Mouse (Mus musculus): Measurements from ENCODE around the gene Gmnn. TPM values are rescaled to one million over a fixed set of nuclear protein-coding genes. Genes with fewer than 3 reads are reported as not detected.

The Gmnn gene
- polyA plus RNA-seq, 1 experiment from 2014 or later: 218 TPM

GRCm38 (mm10) chr13:24709656-24710396 is 51.9 kb downstream of the Gmnn start:
- H3K27me3 ChIP-seq (replicated peaks; ENCODE audit: control insufficient read depth, insufficient read depth, low read length): no peaks in the 10 kb centered on the region
- ATAC-seq (replicated peaks; ENCODE audit: low FRiP score): no peak
- no peaks in the 10 kb centered on the region for H3K4me1 ChIP-seq (replicated peaks; ENCODE audit: control insufficient read depth, insufficient read depth, low read length)
- H3K4me3 ChIP-seq (ENCODE audit: low read depth, low read length): no peak overlapping the region
- no peaks in the 10 kb centered on the region for H3K9me3 ChIP-seq (ENCODE audit: control insufficient read depth, low read length)
- no peak overlapping the region for H3K9ac ChIP-seq (ENCODE audit: low read depth, low read length)
- DNase-seq (ENCODE audit: low spot score): no peak
- H3K27ac ChIP-seq (ENCODE audit: low read depth, low read length): no peak overlapping the region
- H3K36me3 ChIP-seq (ENCODE audit: control insufficient read depth, insufficient read depth, low read length): no peaks in the 10 kb centered on the region
- H3K4me2 ChIP-seq: no peak overlapping the region
- 85% methylated on average over 12 of the region's 12 CpGs for WGBS

- ATAC-seq (replicated peaks; ENCODE audit: low FRiP score) (no peak), DNase-seq (ENCODE audit: low spot score) (no peak)
- Histone ChIP-seq H3K4me1 (replicated peaks; ENCODE audit: control insufficient read depth, insufficient read depth, low read length) (no peaks in the 10 kb centered on the region), H3K4me2 (no peak overlapping the region), H3K4me3 (ENCODE audit: low read depth, low read length) (no peak overlapping the region), H3K27me3 (replicated peaks; ENCODE audit: control insufficient read depth, insufficient read depth, low read length) (no peaks in the 10 kb centered on the region), H3K9me3 (ENCODE audit: control insufficient read depth, low read length) (no peaks in the 10 kb centered on the region), H3K36me3 (ENCODE audit: control insufficient read depth, insufficient read depth, low read length) (no peaks in the 10 kb centered on the region), H3K9ac (ENCODE audit: low read depth, low read length) (no peak overlapping the region), H3K27ac (ENCODE audit: low read depth, low read length) (no peak overlapping the region)
- WGBS: 76% methylated on average over 5 of the region's 5 CpGs
Observed at GRCm38 (mm10) chr13:24702128-24702527, 59.6 kb downstream of the Gmnn start.

Other genes starting within 250 kb of the Gmnn start
- gene Ripor2, start 179.7 kb downstream of the Gmnn start, polyA plus RNA-seq (2014; fragmentation: Nextera tagmentation; extraction: Ambion mirVana): 9.4 and 11.4 TPM in 2 replicates
- not detected in 2 replicates for gene Armh2, start 20.7 kb downstream of the Gmnn start, polyA plus RNA-seq (2014; fragmentation: Nextera tagmentation; extraction: Ambion mirVana)
- gene BC005537, start 39.7 kb upstream of the Gmnn start, polyA plus RNA-seq (2014; fragmentation: Nextera tagmentation; extraction: Ambion mirVana): 18.3 and 18.8 TPM in 2 replicates
- 88.1 and 95.1 TPM in 2 replicates for gene Acot13, start 69.6 kb upstream of the Gmnn start, polyA plus RNA-seq (2014; fragmentation: Nextera tagmentation; extraction: Ambion mirVana)
- gene Tdp2, start 69.8 kb upstream of the Gmnn start, polyA plus RNA-seq (2014; fragmentation: Nextera tagmentation; extraction: Ambion mirVana): 55.4 and 59.6 TPM in 2 replicates
- 0.40 TPM in 1 of 2 replicates, not detected in the other for gene D130043K22Rik, start 83.2 kb upstream of the Gmnn start, polyA plus RNA-seq (2014; fragmentation: Nextera tagmentation; extraction: Ambion mirVana)
- 4.0 and 4.3 TPM in 2 replicates for gene Aldh5a1, start 175.7 kb upstream of the Gmnn start, polyA plus RNA-seq (2014; fragmentation: Nextera tagmentation; extraction: Ambion mirVana)
- gene Gpld1, start 181.2 kb upstream of the Gmnn start, polyA plus RNA-seq (2014; fragmentation: Nextera tagmentation; extraction: Ambion mirVana): 0.48 and 0.61 TPM in 2 replicates

Measured in liver, embryonic 11.5 days (tissue).